Mouse (Mus musculus): ENCODE measurements around the gene Leng9. TPM values are rescaled to one million over a fixed set of nuclear protein-coding genes. Genes with fewer than 3 reads are reported as not detected.
A peak's percentile ranks its signal among the peaks of the same experiment; 100 is the strongest.

The Leng9 gene
- polyA plus RNA-seq, 1 experiment from 2014 or later: 1.2 TPM

DNA sequence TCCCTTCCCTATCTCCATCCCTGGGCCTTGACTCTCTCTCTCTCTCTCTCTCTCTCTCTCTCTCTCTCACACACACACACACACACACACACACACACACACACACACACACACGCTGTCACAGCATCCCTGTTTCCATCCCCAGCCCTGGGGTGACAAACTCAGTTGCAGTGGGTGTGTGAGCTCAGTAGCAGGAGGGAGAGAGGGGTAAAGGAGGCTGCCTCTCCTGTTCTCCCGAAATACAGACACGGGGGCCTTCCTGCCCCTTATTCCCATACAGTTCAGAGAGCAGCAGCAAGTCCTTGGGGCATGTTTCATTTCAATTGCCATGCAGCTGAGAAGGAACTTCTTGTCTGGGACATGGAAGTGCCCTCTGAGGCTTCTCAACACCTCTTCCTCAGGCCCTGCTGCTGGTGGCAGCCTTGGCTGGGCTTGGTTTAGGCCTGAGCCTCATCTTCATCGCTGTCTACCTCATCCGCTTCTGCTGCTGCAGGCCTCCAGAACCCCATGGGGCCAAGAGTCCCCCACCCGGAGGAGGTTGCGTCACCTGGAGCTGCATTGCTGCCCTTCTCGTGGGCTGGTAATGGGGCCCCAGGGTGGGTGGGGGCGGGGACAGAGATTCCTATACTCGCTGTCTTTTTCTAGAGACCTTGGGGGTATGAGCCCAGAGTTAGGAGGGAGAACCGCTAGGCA, 28.0 kb downstream of the Leng9 start:
- ATAC-seq (ENCODE audit: low read depth): no peak
- Histone ChIP-seq H3K27ac (ENCODE audit: low read length) (no peak overlapping the region), H3K36me3 (ENCODE audit: control insufficient read depth, insufficient read depth) (no peaks in the 10 kb centered on the region), H3K9me3 (replicated peaks; ENCODE audit: control insufficient read depth, low read length) (no peaks in the 10 kb centered on the region), H3K27me3 (ENCODE audit: control insufficient read depth, insufficient read depth, low read depth, low read length) (peaks cover 30% of the 10 kb centered on the region), H3K4me2 (ENCODE audit: low read depth, low read length) (no peak overlapping the region), H3K9ac (ENCODE audit: low read depth, low read length) (no peak overlapping the region), H3K4me1 (ENCODE audit: control insufficient read depth, low read depth, low read length) (peaks cover 2% of the 10 kb centered on the region), H3K4me3 (ENCODE audit: low read depth, low read length) (no peak overlapping the region)
- WGBS (ENCODE audit: insufficient replicate concordance): 37% methylated on average over 11 of the region's 11 CpGs

DNA sequence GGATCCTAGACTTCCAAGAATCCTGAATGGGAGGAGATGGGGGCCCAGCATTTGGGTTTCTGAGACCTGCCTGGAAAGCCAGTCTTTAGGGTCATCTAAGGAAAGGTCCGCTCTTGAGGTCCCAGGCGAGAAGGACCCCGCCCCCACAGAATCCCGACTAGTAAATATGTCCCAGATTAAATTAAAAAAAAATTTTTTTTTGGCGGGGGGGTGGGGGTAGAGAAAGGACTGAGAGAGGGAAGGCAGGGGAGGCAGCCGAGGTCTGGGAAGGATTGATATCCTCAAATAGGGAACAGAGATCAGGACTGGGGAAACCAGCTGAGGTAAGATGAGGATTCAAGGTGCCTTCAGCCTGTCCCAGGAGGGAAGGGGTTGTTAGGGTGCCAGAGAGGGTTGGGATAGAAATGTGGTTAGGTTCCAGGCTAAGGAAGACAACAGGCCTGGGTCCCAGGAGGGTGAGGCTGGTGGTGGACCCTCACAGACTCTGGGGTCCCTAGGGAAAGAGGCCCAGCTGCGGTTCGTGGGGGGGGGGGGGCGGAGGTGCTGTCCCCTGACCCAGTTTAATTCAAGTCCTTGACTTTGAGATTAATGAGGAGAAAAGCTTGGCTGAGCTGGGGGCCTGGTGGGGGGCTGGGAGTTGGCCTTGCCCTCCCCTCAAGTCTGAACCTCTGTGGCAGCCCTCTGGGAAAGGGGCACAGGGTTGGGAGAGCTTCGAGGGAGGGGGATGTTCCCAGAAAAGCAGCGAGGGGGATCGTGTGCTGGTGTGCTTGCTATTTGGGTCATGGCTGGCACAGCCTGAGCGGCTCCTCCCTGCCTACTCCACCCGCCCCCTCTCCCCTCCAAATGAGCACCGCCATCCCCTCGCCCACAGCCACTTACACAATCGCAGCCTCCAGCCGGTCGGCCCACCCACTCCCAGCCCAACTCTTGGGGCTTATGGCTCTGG, 29.9 kb downstream of the Leng9 start:
- peaks cover 30% of the 10 kb centered on the region for H3K27me3 ChIP-seq (ENCODE audit: control insufficient read depth, insufficient read depth, low read depth, low read length)
- no peaks in the 10 kb centered on the region for H3K9me3 ChIP-seq (replicated peaks; ENCODE audit: control insufficient read depth, low read length)
- WGBS (ENCODE audit: insufficient replicate concordance): 26% methylated on average over 19 of the region's 19 CpGs
- H3K9ac ChIP-seq (ENCODE audit: low read depth, low read length): no peak overlapping the region
- no peak for ATAC-seq (ENCODE audit: low read depth)
- H3K4me3 ChIP-seq (ENCODE audit: low read depth, low read length): no peak overlapping the region
- peaks cover 2% of the 10 kb centered on the region for H3K4me1 ChIP-seq (ENCODE audit: control insufficient read depth, low read depth, low read length)
- H3K36me3 ChIP-seq (ENCODE audit: control insufficient read depth, insufficient read depth): no peaks in the 10 kb centered on the region
- H3K27ac ChIP-seq (ENCODE audit: low read length): no peak overlapping the region
- H3K4me2 ChIP-seq (ENCODE audit: low read depth, low read length): no peak overlapping the region

DNA sequence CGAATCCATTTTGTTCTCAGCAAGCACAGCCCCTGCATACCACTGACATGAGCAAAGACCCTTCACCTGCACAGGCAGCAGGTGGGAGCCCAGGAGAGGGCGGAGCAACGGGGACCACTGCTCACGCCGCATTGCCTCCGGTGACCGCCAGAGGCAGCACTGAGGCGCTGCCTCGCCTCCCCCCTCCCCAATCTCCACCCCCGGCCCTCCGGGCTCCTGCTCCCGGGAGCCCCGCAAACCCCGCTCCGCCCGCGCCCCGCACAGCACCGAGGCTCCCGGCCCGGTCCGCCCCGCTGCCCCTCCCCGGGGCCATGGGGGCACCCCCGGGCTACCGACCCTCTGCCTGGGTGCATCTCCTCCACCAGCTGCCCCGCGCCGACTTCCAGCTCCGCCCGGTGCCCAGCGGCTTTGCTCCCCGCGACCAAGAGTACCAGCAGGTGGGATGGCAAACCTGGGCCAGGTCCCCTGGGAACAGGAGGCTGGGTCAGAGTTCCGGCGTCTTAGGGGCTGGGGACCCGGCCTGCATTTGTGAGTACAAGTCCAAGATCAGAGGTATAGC, 30.8 kb downstream of the Leng9 start, which contains the start of gene Ttyh1:
TSS of gene Ttyh1 (plus strand) at position 65 of the 559 bp plus-strand sequence.
- Histone ChIP-seq H3K4me3 (ENCODE audit: low read depth, low read length) (no peak within 1 kb of the TSS), H3K9me3 (replicated peaks; ENCODE audit: control insufficient read depth, low read length) (no peaks in the 10 kb centered on the region), H3K27ac (ENCODE audit: low read length) (no peak within 1 kb of the TSS), H3K27me3 (ENCODE audit: control insufficient read depth, insufficient read depth, low read depth, low read length) (peaks cover 30% of the 10 kb centered on the region), H3K4me2 (ENCODE audit: low read depth, low read length) (0 out of 2 replicates have a peak within 1 kb of the TSS, but pooled peaks have one; percentile 24), H3K9ac (ENCODE audit: low read depth, low read length) (no peak within 1 kb of the TSS), H3K4me1 (ENCODE audit: control insufficient read depth, low read depth, low read length) (peaks cover 2% of the 10 kb centered on the region), H3K36me3 (ENCODE audit: control insufficient read depth, insufficient read depth) (no peaks in the 10 kb centered on the region)
- whole genome bisulfite sequencing (ENCODE audit: insufficient replicate concordance): 1% methylated on average over 37 of the region's 37 CpGs
- ATAC-seq (ENCODE audit: low read depth): no peak

DNA sequence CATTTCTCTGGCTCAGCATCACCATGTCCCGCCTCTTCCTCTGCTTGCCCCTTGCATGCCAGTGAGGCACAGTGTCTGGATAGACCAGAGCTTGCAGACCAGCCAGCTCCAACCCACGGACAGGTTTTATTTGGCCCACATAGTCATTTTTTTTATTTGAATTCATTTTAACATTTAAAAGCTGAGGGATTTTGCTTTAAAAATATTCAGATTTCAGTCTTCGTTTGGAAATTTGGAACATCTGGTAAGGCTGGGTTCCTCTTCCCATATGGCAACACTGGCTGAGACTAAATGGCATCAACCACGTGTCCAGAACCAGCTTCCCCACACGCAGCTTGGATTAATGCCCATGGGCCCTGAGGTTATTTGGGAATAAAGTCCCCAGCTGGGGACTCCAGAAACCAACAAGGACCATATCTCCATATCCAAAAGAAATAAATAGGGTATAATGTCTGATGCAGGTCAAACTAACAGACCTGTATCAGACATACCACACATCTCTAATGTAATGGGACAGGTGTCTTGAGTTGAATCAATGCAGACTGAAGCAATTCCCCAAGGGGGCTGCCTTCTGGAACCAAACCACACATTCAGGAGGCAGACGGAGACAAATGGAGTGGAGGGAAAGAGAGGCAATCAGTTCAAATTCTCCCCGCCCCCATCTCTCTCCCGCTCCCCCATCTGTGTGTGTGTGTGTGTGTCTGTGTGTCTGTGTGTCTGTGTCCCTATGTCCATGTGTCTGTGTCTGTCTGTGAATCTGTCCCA, 32.9 kb downstream of the Leng9 start:
- no peak for ATAC-seq (ENCODE audit: low read depth)
- Histone ChIP-seq H3K9ac (ENCODE audit: low read depth, low read length) (no peak overlapping the region), H3K4me1 (ENCODE audit: control insufficient read depth, low read depth, low read length) (peaks cover 2% of the 10 kb centered on the region), H3K36me3 (ENCODE audit: control insufficient read depth, insufficient read depth) (no peaks in the 10 kb centered on the region), H3K27me3 (ENCODE audit: control insufficient read depth, insufficient read depth, low read depth, low read length) (peaks cover 30% of the 10 kb centered on the region), H3K27ac (ENCODE audit: low read length) (no peak overlapping the region), H3K4me2 (ENCODE audit: low read depth, low read length) (no peak overlapping the region), H3K9me3 (replicated peaks; ENCODE audit: control insufficient read depth, low read length) (no peaks in the 10 kb centered on the region), H3K4me3 (ENCODE audit: low read depth, low read length) (no peak overlapping the region)
- WGBS (ENCODE audit: insufficient replicate concordance): 42% methylated on average over 8 of the region's 8 CpGs

DNA sequence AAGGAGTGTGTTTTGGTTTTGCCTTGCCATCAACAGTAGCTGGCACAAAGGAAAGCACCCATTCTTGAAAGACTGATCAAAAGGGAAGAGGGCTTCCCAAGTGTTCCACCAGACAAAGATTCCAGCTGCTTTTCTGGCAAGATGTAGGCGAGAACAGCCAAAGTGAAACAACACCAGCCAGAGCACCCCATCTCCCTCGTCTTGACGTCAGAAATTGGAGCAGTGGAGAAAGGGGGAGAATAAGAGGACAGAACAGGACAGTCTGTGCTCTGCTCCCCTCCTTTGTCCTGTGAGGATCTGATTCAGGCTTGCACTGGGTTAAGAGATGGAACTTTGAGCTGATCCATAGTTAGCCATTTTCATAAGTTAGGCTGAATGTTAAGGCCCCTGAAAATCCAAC, 38.4 kb downstream of the Leng9 start:
- Histone ChIP-seq H3K9ac (ENCODE audit: low read depth, low read length) (no peak overlapping the region), H3K27ac (ENCODE audit: low read length) (no peak overlapping the region), H3K36me3 (ENCODE audit: control insufficient read depth, insufficient read depth) (no peaks in the 10 kb centered on the region), H3K27me3 (ENCODE audit: control insufficient read depth, insufficient read depth, low read depth, low read length) (no peaks in the 10 kb centered on the region), H3K4me2 (ENCODE audit: low read depth, low read length) (no peak overlapping the region), H3K4me3 (ENCODE audit: low read depth, low read length) (no peak overlapping the region), H3K9me3 (replicated peaks; ENCODE audit: control insufficient read depth, low read length) (no peaks in the 10 kb centered on the region), H3K4me1 (ENCODE audit: control insufficient read depth, low read depth, low read length) (no peaks in the 10 kb centered on the region)
- ATAC-seq (ENCODE audit: low read depth): no peak
- WGBS (ENCODE audit: insufficient replicate concordance): 42% methylated on average over 3 of the region's 3 CpGs

DNA sequence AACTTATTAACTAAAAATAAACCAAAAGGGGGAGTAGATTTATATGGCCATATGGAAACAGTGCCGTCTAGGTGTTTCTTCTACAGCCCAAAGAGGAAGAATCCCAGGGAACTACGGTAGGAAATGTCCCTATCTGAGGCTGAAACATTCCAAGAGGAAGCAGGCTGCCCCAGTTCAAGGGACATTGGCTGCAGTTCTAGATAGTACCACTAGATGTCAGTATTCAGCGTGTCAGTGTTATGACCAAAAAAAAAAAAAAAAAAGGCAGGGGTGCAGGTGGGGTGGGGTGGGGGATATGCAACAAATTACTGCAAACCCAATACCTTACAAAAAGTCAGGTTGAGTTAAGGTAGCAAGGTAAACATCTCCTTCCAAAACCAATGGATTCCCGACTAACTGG, 46.8 kb downstream of the Leng9 start:
- Histone ChIP-seq H3K4me2 (ENCODE audit: low read depth, low read length) (no peak overlapping the region), H3K27ac (ENCODE audit: low read length) (no peak overlapping the region), H3K9me3 (replicated peaks; ENCODE audit: control insufficient read depth, low read length) (no peaks in the 10 kb centered on the region), H3K4me1 (ENCODE audit: control insufficient read depth, low read depth, low read length) (no peaks in the 10 kb centered on the region), H3K36me3 (ENCODE audit: control insufficient read depth, insufficient read depth) (no peaks in the 10 kb centered on the region), H3K27me3 (ENCODE audit: control insufficient read depth, insufficient read depth, low read depth, low read length) (no peaks in the 10 kb centered on the region), H3K9ac (ENCODE audit: low read depth, low read length) (no peak overlapping the region), H3K4me3 (ENCODE audit: low read depth, low read length) (no peak overlapping the region)
- no peak for ATAC-seq (ENCODE audit: low read depth)
- WGBS (ENCODE audit: insufficient replicate concordance): 9% methylated on average over 4 of the region's 4 CpGs

DNA sequence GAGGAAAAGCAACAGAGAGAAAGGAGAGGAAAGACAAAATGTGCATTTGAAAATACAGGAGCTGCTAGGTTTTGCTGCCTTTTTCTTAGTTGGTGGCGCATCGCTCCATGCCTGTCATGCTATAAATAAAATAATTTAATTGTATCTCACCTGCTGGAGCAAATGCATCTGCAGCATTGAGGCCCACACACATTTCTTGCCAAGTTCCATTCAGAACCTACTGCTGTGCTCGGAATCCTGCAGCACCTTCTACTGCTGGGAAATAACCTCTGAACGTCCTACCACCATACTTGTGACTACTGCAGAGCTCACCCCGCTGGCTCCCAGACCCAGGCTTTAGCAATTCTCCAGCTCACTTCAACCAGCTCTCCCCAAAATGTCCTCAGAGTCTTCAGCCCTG, 49.0 kb downstream of the Leng9 start:
- Histone ChIP-seq H3K4me3 (ENCODE audit: low read depth, low read length) (no peak overlapping the region), H3K9me3 (replicated peaks; ENCODE audit: control insufficient read depth, low read length) (no peaks in the 10 kb centered on the region), H3K27me3 (ENCODE audit: control insufficient read depth, insufficient read depth, low read depth, low read length) (no peaks in the 10 kb centered on the region), H3K4me1 (ENCODE audit: control insufficient read depth, low read depth, low read length) (no peaks in the 10 kb centered on the region), H3K9ac (ENCODE audit: low read depth, low read length) (no peak overlapping the region), H3K4me2 (ENCODE audit: low read depth, low read length) (no peak overlapping the region), H3K36me3 (ENCODE audit: control insufficient read depth, insufficient read depth) (no peaks in the 10 kb centered on the region), H3K27ac (ENCODE audit: low read length) (no peak overlapping the region)
- no peak for ATAC-seq (ENCODE audit: low read depth)
- WGBS (ENCODE audit: insufficient replicate concordance): 70% methylated on average over 5 of the region's 5 CpGs

DNA sequence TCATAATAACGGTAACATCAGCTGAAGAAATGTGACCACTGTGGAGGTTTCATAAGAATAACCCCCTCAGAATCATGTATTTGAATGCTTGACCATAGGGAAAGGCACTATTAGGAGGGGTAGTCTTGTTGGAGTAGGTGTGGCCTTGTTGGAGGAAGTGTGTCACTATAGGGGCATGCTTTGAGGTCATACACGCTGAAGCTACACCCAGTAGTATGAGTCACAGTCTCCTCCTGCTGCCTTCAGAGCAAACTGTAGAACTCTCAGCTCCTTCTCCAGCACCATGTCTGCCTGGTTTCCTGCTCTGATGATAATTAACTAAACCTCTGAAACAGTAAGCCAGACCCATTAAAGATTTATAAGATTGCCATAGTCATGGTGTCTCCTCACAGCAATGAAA, 51.3 kb downstream of the Leng9 start:
- no peak overlapping the region for H3K9ac ChIP-seq (ENCODE audit: low read depth, low read length)
- H3K9me3 ChIP-seq (replicated peaks; ENCODE audit: control insufficient read depth, low read length): no peaks in the 10 kb centered on the region
- H3K27ac ChIP-seq (ENCODE audit: low read length): no peak overlapping the region
- H3K4me3 ChIP-seq (ENCODE audit: low read depth, low read length): no peak overlapping the region
- 39% methylated on average over 2 of the region's 2 CpGs for WGBS (ENCODE audit: insufficient replicate concordance)
- no peak for ATAC-seq (ENCODE audit: low read depth)
- H3K36me3 ChIP-seq (ENCODE audit: control insufficient read depth, insufficient read depth): no peaks in the 10 kb centered on the region
- no peaks in the 10 kb centered on the region for H3K27me3 ChIP-seq (ENCODE audit: control insufficient read depth, insufficient read depth, low read depth, low read length)
- no peaks in the 10 kb centered on the region for H3K4me1 ChIP-seq (ENCODE audit: control insufficient read depth, low read depth, low read length)
- no peak overlapping the region for H3K4me2 ChIP-seq (ENCODE audit: low read depth, low read length)

Data from liver, embryonic 16.5 days (tissue).